Mouse (Mus musculus) megakaryocyte, embryonic 14.5 days (primary cell): ENCODE measurements at regions not wholly inside any gene's neighbourhood (a gene's known extent, or its start where the extent isn't known, plus 50 kb on each side); places are given as distances from the start of the nearest gene placed in this dataset.

ENCODE experiments used
- H3K27me3 ChIP-seq: replicated peaks from 2 replicates; pipeline ENCODE3; 2012; ENCODE audit warnings: inconsistent platforms
- H3K36me3 ChIP-seq: replicated peaks from 2 replicates; pipeline ENCODE3; 2012; ENCODE audit warnings: low read length, inconsistent platforms, mixed read lengths
- H3K4me1 ChIP-seq: 2 replicates; pipeline ENCODE4 v1.6.1; 2012; ENCODE audit warnings: inconsistent platforms
- H3K4me3 ChIP-seq: replicated peaks from 2 replicates; pipeline ENCODE3; 2012; ENCODE audit warnings: moderate library complexity, mild to moderate bottlenecking, inconsistent platforms
- H3K9me3 ChIP-seq: 2 replicates; pipeline ENCODE4 v1.6.1; 2012; ENCODE audit warnings: inconsistent platforms
- FLI1 ChIP-seq: IDR thresholded peaks from 2 replicates; pipeline ENCODE4 v1.6.1; 2012; ENCODE audit warnings: low read length, inconsistent platforms, mixed read lengths
- GATA1 ChIP-seq: IDR thresholded peaks from 3 replicates; pipeline ENCODE4 v1.6.1; 2012; ENCODE audit warnings: mixed read lengths, low read length, inconsistent platforms, borderline replicate concordance

DNA sequence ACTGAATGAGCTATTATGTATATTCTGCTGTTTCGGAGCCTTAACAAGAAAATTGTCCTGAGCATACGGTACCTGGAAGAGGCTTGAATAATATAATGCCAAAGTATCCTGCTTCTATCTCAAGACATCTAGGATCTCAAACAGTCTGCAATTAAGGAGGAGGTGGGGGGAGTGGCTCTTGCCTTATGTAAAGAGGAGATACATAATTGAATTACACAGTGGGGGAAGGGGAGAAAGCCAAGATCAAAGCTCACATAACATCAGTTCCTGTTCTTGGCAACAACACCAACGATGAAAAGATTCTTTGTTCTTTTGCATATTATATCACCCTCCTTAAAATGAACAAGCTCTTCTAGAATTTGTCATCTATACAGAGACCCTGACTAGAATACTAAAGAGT, 512.4 kb upstream of the Zeb2 start:
- Histone ChIP-seq H3K4me3 (no peak overlapping the region), H3K9me3 (no peaks in the 10 kb centered on the region), H3K27me3 (no peaks in the 10 kb centered on the region), H3K4me1 (peaks cover 22% of the 10 kb centered on the region), H3K36me3 (no peaks in the 10 kb centered on the region)
- no peak for TF ChIP-seq FLI1
- no peak for TF ChIP-seq GATA1

DNA sequence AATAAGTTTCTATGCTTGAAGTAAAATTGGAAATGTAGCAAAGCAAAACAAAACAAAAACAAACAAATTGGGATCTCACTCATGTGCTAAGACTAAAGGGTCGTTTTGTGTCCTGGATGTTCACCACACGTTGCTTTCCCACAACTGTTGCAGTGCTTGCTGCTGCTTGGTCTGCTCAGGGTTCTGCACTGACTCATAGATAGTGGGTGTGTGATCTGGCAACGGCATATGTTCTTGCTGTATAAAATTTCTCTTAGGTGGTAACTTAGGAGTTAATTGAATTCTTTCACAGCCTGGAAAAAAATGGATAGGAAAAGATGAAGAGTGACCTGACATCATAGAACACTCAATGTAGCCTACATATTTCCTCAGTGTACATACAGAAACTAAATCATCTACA, 505.9 kb upstream of the Zeb2 start:
- no peaks in the 10 kb centered on the region for H3K27me3 ChIP-seq

DNA sequence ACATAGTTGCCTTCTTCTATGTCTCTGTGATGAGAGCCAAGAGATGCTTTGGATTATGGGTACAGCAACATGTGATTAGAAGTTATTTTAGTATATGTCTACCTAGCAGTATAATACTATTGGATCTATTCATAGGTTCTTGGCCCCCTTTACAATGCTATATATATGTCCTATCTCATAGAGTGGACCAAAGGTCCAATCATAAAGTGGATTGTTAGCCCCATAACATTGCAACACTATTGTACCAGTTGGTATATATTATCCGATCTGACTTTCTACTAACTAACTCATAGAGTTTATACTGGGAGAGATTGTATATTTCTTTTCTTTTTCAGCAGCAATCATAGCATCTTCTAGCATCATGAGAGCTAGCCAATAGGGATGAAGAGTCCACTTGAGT, 491.7 kb upstream of the Zeb2 start:
- no peak for TF ChIP-seq GATA1
- no peak for TF ChIP-seq FLI1
- Histone ChIP-seq H3K9me3 (no peaks in the 10 kb centered on the region), H3K4me1 (peaks cover 17% of the 10 kb centered on the region), H3K36me3 (no peaks in the 10 kb centered on the region), H3K27me3 (no peaks in the 10 kb centered on the region), H3K4me3 (no peak overlapping the region)

More for the DNA sequence above, 505.9 kb upstream of the Zeb2 start:
- Histone ChIP-seq H3K9me3 (no peaks in the 10 kb centered on the region), H3K36me3 (no peaks in the 10 kb centered on the region), H3K4me1 (peaks cover 9% of the 10 kb centered on the region), H3K4me3 (no peak overlapping the region)
- no peak for TF ChIP-seq FLI1
- TF ChIP-seq GATA1, result no peak

DNA sequence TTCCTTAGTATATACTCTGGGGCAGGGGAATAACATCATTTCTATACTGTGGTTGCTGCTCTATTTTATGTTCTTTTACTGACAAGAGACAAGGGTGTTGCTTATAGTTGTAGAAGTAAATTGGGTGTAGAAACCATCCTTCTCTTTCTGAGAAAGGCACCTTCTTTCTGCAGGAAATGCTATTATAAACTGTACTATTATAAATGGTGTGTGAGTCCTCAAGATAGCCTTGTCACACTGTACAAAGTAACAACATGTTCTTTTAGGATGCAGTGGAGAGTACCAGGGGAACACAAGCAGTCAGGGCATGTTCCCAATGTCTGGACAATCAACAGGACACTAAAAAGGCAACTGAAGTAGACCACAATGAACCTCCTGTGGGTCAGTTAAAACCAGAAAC, 490.2 kb upstream of the Zeb2 start:
- Histone ChIP-seq H3K27me3 (no peaks in the 10 kb centered on the region), H3K4me1 (peaks cover 17% of the 10 kb centered on the region), H3K9me3 (no peaks in the 10 kb centered on the region), H3K36me3 (no peaks in the 10 kb centered on the region), H3K4me3 (no peak overlapping the region)
- no peak for TF ChIP-seq GATA1
- no peak for TF ChIP-seq FLI1

DNA sequence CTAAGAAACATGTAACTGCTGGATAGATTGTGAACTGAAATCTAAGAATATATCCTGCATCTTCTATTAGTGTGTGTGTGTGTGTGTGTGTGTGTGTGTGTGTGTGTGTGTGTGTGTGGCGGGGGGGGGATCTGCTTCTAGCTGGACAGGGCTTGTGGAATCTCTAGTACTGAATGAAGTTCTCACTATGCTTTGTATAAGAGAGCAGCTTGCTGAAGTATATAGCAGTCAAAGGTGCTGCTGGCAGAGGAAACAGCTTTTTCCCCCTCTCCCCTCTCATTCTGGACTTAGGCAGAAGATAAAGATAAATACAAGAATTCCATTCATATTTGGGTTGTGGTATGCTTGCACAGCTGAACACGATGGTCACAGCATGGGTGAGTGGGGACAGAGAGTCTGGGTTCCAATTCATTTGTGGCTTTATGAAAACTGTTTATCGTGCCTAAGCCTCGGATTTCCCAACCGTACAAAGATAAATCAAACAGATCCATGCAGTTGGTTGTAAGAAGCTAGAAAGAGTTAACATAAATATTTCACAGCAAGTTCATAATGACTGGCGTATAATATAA, 484.2 kb upstream of the Zeb2 start:
- no peak overlapping the region for H3K4me3 ChIP-seq
- no peaks in the 10 kb centered on the region for H3K36me3 ChIP-seq
- no peaks in the 10 kb centered on the region for H3K9me3 ChIP-seq
- peaks cover 2% of the 10 kb centered on the region for H3K27me3 ChIP-seq
- peaks cover 26% of the 10 kb centered on the region for H3K4me1 ChIP-seq
- TF ChIP-seq GATA1 (no peak), FLI1 (no peak)

DNA sequence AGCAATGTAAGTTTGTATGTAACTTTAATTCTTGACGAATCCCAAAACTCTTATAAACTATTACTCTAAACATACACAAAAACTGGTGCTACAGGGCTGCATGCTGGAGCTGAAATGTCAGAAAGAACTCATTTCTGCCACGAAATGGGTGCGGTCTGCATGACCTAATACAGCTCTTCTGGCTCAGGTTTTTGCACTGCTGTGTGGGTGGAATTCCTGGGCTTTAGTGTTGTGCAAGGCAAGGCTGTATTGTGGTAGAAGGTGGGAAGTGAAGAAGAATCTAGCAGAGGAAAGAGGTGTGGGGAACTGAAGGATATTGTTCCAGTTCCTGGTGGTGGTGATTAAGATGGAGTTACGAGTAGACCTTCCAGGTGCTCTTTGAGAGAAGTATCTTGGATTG, 476.6 kb upstream of the Zeb2 start:
- peaks cover 2% of the 10 kb centered on the region for H3K27me3 ChIP-seq
- TF ChIP-seq GATA1 (no peak), FLI1 (no peak)

DNA sequence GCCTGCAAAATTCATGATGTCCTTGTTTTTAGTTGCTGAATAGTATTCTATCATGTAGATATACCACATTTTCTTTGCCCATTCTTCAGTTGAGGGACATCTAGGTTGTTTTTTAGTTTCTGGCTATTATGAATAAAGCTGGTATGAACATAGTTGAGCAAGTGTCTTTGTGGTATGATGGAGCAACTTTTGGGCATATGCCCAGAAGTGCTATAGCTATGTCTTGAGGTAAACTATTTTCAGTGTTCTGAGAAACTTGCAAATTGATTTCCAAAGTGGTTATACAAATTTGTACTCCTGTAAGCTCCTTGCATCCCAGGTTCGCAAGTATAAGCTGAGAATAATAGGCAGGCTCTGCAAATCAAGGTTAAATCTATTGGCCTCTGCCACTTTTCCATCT, 473.8 kb upstream of the Zeb2 start:
- Histone ChIP-seq H3K27me3 (no peaks in the 10 kb centered on the region), H3K36me3 (no peaks in the 10 kb centered on the region), H3K9me3 (no peaks in the 10 kb centered on the region), H3K4me1 (peaks cover 11% of the 10 kb centered on the region), H3K4me3 (no peak overlapping the region)
- no peak for TF ChIP-seq FLI1
- no peak for TF ChIP-seq GATA1

More for the DNA sequence above, 476.6 kb upstream of the Zeb2 start:
- Histone ChIP-seq H3K4me1 (peaks cover 13% of the 10 kb centered on the region), H3K9me3 (no peaks in the 10 kb centered on the region), H3K36me3 (no peaks in the 10 kb centered on the region), H3K4me3 (no peak overlapping the region)

DNA sequence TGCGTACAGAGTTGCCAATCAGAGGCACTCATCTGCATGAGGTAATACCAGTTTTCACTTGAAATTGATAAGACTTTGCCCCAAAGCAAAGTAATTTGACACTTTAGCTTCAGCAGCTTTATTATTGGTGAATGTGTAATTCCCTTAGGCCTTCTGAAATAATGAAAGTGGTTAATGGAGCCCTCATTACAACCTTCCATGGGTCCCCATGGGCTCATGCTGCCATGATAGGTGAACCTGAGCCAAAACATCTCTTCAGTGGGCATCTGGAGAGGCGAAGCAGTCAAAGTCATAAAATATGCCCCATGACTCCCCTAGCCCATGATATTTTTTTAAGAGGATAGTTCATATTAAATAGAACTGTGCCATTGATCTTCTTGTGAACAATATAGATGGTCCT, 471.1 kb upstream of the Zeb2 start:
- peaks cover 8% of the 10 kb centered on the region; the same call in 1 of the 2 replicates for H3K4me1 ChIP-seq
- H3K36me3 ChIP-seq, result no peaks in the 10 kb centered on the region
- H3K9me3 ChIP-seq, result no peaks in the 10 kb centered on the region
- H3K27me3 ChIP-seq, result no peaks in the 10 kb centered on the region
- TF ChIP-seq GATA1 (no peak), FLI1 (no peak)
- H3K4me3 ChIP-seq, result no peak overlapping the region

DNA sequence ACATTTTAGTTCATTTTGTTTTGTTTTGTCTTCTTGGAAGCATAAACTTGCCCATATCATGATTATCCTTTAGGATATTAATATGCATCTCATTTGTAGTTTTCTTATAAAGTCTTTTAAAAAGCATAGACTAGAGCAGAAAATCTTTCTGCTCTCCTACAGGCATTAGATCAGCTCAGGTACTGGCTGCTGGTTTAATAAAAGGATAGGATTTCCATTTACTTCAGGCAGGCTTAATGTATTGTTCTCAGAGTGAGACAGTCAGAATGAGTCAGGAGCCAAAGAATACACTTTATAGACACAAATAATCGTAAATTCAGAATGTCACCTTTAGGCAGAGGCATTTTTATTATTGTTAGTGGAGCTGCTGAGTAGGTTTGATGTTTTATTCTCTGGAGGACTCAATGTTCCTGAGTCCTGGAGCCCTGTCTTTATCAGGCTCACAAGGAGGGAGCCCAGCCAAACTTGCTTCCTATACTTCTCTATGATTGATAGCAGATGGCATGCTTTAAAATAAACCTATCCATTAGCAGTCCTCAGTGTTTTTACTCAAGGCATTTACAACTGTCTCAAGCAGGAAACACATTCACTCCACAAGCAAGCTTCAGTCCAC, 469.5 kb upstream of the Zeb2 start:
- H3K9me3 ChIP-seq, result no peaks in the 10 kb centered on the region
- TF ChIP-seq FLI1 (no peak), GATA1 (no peak)
- H3K27me3 ChIP-seq, result no peaks in the 10 kb centered on the region
- no peak overlapping the region for H3K4me3 ChIP-seq
- no peaks in the 10 kb centered on the region for H3K36me3 ChIP-seq
- peaks cover 11% of the 10 kb centered on the region for H3K4me1 ChIP-seq

DNA sequence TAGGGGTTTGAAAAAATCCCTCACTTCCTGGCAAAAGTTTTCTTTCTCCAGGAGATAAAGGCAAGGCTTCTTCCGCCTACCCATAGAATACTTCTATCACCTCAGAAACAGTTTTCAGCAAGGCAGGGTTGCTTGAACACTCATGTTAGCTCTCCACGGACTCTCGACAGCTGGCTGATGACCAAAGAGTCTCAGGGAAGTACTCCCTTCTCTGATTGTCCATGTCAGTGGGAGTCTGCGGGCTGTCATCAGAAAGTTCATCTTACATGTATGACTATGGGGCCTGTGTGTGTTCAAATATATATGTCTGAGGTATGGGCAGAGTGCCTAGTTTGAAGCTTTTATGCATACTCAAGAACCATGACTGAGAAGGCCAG, 464.3 kb upstream of the Zeb2 start:
- TF ChIP-seq FLI1, result no peak
- no peak for TF ChIP-seq GATA1
- Histone ChIP-seq H3K4me3 (no peak overlapping the region), H3K9me3 (no peaks in the 10 kb centered on the region), H3K36me3 (no peaks in the 10 kb centered on the region), H3K4me1 (peaks cover 9% of the 10 kb centered on the region), H3K27me3 (no peaks in the 10 kb centered on the region)
